Mouse (Mus musculus) cerebral cortex, adult 2 months (tissue): ENCODE data around the gene Palb2.

Experiments
- WGBS: fragments of 180-500 bp; shearing (Covaris S2); methylation state at CpG from one replicate; pipeline ENCODE4 v1.1.7; 2018; 5-methylcytosine and 5-hydroxymethylcytosine counted together

Palb2 gene

GRCm38 (mm10) chr7:122094564-122095330 lies 38.0 kb downstream of the Palb2 start:
- WGBS = 86% methylated on average over 2 of the region's 2 CpGs

DNA sequence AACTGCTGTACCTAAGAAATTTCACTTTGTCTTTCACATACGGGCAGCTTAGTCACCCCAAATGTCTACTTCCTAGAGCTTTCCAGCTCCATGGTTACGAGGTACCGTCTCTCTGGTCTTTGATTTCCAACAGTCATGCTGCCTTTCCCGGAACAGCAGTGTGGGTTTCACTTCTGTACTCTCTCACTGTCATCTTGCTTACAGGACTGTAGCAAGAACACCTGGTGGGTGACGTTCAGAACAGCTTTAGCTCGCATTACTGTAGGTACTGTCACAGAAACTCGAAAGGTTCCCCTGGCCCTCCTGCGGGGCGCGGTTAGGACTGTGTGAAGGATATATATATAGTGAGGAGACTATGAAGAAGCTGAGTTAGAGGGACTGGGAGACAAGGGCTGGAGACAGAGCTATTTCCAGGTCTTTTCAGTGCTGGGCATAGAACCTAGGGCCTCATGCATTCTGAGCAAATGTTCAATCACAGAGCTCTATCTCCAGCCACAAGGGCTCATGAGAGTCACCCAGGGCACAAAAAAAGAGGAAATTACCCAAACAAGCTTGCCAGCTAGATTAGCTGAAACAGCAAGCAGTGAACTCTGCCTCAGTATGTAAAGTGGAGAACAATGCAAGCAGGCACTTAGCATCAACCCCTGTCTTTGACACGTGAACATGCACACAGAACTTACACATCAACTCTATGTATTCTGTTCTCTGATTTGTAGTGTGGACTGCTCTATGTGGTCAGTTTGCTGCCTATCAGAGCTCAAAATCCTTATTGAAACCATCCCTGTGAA lies 45.4 kb downstream of the Palb2 start:
- WGBS = 64% methylated on average over 11 of the region's 11 CpGs

DNA sequence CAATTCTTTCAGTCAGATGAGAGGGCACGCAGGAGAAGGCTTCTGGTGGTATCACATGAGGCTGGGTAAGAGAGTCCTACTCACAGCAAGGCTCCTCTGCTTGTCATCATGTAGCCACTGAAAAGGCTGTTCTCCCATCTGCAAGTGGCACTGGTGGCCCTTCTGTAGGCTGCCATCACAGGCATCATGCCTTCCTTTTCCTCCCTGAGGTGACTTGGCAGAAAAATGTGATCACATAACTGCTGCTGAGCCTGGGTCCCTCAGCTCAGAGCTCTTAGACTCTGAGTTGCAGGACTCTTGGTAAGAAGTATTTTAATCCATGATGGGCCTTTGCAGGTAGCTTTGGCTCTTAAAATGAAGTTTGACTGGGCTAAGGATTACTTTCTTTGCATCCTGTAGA lies 51.7 kb downstream of the Palb2 start:
- WGBS = 77% methylated on average over 1 of the region's 1 CpGs

DNA sequence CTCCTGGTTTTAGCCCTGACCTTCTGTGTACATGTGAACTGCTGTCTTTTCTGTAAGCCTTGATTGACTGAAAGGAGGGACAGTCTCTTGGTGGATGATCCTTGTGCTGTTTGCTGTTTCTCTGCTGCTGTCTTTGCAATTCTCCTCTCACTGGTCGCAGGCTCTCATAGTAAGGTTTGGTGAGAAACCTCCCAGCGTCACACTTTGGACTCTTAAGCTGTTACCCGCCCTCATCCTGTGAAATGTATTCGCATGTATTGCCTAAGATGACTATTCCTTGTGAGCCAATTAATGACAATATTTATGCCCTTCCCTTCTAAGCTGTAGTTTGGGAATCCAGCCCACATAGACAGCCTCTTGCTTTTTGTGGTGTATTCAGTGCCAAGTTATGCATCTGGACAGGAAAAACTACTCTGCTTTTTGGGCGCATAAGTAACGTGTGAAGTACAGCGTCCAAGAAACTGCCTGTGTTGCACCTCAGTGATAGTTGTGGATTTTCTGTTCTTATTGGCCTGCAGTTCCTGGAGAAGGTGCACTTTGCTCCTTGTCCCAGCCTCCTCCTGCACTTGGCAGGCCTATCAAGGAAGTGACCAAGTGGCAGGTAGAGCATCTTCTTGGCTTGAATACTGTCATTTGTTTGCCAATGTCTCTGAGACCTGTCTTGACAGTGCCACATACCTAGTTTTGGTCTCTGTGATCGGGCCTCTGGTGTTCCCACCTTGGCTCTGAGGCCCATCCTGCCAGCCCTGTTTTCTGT lies 52.8 kb downstream of the Palb2 start:
- WGBS = 53% methylated on average over 8 of the region's 8 CpGs

DNA sequence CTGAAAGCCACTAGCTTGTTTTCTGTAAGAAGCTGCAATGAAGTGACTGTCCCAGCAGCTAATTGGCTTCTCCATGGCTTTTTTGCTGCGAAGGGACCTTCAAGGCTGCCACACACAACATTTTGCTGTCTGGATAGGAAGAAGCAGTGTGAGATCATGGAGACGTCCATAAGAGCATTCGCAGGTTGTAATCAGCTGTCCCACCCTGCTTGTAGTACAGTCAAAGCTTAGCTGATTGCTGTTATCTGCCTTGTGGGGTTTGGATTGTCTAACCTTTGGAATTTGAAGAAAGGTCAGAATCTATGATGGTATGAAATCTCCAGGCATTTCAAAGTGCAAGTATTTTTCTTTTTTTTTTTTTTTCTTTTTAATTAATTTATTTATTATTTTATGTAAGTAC lies 58.4 kb downstream of the Palb2 start:
- 79% methylated on average over 3 of the region's 3 CpGs for WGBS

DNA sequence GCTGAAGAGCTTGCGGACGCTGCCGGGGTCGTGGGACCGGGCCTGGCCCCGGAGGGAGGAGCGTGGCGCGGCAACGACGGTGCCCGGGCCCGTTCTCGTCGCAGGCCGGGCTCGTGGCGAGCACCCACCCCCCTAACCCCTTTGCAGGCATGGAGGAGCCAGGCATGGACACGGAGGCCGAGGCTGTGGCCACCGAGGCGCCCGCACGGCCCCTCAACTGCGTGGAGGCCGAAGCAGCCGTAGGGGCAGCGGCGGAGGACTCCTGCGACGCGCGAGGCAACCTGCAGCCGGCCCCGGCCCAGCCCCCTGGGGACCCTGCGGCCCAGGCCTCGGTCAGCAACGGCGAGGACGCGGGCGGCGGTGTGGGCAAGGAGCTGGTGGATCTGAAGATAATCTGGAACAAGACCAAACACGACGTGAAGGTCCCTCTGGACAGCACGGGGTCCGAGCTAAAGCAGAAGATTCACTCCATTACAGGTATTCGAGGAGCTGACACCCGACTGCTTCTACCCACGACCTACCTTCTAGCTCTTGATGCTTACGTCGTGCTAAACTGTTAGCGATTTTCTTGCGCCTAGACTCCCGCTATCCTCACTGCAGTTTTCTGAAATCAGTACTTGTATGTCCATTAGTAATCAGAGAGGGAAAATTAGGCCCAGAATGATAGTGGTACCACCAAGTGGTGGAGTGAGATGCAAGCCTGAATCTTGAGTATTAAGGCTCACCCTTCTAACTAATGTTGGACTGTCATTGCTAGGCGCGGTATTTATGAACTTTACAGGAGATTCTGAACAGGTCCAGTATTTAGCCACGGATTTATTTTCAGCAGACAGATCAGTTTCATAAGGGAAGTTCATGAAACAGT lies 65.0 kb downstream of the Palb2 start:
- 2% methylated on average over 58 of the region's 58 CpGs for WGBS

DNA sequence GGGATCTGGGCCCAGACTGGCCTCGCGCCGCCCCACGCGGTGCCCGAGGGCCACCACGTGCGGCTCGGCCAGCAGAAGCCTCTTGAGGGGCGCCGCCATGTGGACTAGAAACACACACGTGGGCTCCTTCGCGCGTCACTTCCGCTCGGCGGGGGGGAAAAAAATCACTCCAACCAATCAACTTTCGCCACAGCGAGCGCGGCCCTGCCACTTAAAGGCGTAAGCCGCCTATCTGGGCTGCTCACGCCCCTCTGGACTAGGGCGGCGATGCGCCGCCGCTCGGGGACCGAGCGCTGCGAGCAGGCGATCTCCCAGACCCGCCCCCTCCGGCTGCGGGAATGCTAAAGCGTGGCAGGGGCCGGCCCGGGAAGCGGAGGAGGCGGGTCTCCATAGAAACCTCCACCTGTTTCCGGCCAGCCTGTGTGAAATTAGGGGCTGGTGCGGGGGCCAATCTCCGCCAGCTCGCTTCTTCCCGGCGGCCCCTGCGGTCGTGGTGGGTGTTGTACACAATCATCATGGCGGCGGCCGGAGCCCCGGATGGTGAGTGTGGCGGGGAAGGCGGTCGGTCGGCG lies 65.8 kb downstream of the Palb2 start, which contains the start of the genes Ubfd1 and Ears2:
Gene Ubfd1, plus strand, starts transcription at position 231 of the 572 bp plus-strand sequence.
Gene Ears2, minus strand, starts transcription at position 319 of the 572 bp plus-strand sequence.
- under 1% methylated on average over 60 of the region's 60 CpGs for WGBS

- WGBS = 14% methylated on average over 31 of the region's 31 CpGs
These were observed 66.5 kb downstream of the Palb2 start for GRCm38 (mm10) chr7:122066102-122066944.

- WGBS = 51% methylated on average over 1 of the region's 1 CpGs
These were observed 67.1 kb downstream of the Palb2 start for GRCm38 (mm10) chr7:122065656-122066055.
